Mouse (Mus musculus) thymus, postnatal 25 days (tissue): ENCODE measurements around the gene Slc22a3.
A peak's percentile ranks its signal among the peaks of the same experiment; 100 is the strongest.

ENCODE experiments used
- DNase-seq: peaks from one replicate; pipeline ENCODE4 v3.0.0; 2022

Slc22a3 gene

GRCm38 (mm10) chr17:12507654-12508204, at the start of gene Slc22a3:
TSS of gene Slc22a3 (minus strand) at chr17:12507704.
- DNase-seq, result no peak

DNA sequence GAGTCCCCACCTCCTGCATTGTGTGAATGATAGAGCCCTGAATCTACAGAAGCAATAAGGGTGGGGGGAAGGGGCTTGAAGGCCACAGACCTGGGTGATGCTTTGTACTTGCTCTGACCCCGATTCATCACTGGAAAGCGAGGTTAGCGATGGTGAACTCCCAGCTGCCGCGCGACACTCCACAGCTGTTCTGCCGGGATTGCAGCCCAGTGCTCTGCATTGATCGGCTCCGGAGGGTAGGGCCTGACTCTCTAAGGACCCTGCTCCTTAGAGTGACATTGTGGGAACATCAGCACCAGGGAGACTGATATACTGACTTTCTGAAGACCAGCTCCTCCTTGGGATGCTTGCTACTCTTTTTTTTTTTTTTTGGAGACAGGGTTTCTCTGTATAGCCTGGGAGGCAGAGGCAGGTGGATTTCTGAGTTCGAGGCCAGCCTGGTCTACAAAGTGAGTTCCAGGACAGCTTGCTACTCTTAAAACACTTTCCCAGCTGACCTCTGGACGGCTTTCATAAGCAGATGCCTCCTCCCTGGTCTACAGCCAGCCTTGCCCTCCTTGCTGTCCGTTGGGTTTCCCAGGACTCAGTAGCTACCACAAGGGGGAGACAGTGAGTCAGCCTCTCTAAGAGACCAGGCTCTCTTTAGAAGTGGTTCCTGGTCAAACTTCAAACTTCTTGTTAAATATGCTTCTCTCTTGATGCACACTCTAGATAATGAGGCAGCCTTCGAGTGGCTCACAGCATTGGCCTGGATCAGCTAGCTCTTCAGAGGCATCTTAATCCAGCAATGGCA, 27.0 kb upstream of the Slc22a3 start:
- peak; percentile 69 for DNase-seq

DNA sequence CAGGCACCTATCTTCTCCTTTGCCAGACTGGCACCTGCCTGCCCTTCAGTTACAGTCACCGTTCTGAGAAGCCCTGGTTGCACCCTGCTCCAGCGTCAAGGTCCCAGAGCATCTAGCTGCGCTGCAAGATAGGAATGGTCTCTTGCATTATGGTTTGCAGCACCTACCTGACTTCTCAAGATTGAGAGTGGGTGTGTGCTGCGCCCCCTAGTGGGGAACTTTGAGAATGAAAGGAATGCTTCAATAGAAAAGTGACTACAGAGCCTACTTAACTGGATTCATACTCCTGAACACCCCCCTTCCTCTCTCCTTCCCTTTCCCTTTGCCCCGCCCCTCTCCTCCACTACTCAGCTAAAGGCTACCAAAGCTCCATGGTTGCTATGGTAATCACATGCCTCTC, 24.6 kb upstream of the Slc22a3 start:
- peak; percentile 70 for DNase-seq

GRCm38 (mm10) chr17:12530081-12530480, 22.6 kb upstream of the Slc22a3 start:
- DNase-seq, result no peak

DNA sequence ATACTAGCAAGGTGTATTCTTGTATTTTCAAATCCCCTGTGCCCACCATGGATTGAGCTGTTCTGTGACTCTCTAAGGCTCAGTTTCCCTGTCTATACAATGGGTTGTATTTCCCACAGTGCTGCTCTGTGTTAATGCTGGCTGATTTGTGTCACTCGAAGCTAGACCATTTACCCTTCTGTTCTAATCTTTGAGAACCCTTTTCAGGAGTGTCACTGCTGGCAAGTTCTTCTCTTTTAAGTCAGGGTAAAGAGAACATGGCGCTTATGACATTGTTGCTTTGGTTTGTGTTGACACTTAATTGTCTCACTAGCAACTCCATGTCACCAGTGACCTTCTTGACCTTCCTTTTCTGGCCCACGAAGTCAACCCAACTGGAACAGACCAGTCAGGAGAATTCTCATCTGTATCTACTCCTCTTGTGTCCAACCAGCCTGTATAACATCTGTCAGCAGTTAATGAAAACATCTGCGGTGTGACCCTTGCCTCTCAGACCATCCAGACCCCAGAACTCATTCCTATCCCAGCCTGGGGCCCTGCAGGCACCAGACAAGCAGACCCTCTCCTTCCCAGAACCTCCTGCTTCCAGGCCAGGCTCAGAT, 22.0 kb upstream of the Slc22a3 start:
- DNase-seq, result no peak

- DNase-seq, result no peak
Observed at GRCm38 (mm10) chr17:12519089-12519488, 11.6 kb upstream of the Slc22a3 start.

- DNase-seq, result no peak
Observed at GRCm38 (mm10) chr17:12518194-12518593, 10.7 kb upstream of the Slc22a3 start.

- no peak for DNase-seq
Observed at GRCm38 (mm10) chr17:12513997-12514396, 6.5 kb upstream of the Slc22a3 start.

DNA sequence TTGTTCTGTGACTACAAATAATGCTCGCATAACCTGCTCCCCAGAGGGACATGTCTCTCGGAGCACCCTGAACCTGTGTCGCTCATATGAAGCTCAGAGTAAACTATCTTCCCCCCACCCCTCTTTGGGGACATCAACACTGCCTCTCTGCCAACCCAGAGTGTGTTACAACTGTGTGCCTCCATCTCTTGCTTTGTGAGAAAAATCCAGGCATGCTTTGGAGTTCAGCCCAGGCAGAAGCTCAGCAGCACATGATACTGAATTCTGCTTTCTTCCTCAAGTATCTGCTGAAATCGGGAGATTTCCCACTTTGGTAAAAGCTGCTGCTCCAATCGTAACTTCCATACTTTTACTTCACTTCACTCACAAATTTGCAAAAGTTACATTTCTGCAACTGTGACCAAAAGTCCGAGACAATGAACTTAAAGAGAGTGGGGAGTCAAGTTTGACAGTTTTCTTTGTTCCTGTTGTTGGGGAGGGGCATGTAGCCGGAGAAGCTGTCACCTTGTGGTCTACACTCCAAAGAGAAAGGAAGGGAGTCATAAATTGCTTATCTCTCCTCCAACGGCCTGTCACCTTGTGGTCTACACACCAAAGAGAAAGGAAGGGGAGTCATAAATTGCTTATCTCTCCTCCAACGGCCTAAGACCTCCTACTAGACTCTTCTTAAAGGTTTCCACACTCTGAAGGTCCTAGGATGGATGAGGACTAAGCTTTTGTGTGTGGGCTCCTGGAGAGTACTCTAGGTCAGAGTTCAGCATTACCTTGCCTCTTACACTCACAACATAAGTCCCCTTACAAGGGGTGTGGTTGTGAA, 5.8 kb upstream of the Slc22a3 start:
- DNase-seq, result no peak

DNA sequence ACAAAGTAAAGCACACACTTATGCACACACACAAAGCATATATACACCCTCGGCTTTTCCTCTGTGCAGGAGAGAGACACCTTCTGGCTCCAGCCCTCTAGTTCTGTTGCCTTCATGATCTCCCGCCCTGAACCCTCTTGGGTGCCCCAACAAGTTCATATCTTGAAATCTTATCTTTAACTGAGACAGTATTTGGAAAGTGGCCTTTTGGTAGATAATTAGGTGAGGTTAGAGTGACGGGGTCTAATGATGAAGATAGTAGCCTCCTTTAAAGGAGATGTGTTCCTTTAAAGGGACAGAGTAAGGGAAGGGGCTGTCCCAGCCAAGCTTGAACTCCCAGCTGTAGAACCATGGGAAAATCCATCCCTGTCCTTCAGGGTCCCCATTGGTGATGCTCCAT, 3.7 kb upstream of the Slc22a3 start:
- no peak for DNase-seq

DNA sequence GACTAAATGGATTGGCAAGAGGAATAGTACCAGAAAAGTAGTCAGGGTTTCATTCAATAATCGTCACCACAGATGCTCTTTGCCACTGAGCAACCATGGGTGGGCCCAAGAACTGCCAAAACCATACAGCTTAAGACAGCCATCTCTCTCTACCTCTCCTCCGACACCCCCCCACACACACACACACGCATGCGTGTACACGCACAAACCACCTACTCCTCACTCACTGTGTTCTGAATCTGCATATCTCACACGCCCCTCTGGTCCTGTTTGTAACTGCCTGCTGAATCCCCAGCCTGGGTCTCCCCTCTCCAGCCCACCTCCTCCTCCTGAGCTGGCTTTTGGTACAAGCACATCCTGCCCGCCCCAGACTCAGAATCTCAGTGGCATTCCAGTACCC, 872 bp upstream of the Slc22a3 start:
- no peak for DNase-seq

GRCm38 (mm10) chr17:12506903-12507563, 471 bp downstream of the Slc22a3 start:
- peak; percentile 25 for DNase-seq

GRCm38 (mm10) chr17:12505708-12506107, 1.8 kb downstream of the Slc22a3 start:
- DNase-seq, result no peak

DNA sequence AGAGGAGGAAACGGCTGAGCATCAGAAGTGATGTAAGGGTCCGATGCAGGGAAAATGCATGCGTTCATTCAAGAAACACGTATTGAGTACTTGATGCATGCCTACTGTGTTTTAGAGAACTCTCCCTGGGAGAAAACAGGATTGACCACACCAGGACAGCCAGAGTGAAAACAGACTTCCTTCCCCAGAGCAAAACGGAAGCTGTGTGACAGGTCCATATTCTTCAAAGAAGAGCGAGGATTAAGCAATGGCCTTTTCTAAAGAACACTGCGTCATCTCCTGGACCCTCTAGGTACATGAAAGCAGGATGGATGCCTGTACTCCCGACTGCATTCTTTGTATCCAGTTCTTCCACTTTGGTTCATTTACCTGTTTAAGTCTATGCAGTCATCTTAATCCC, 8.1 kb downstream of the Slc22a3 start:
- DNase-seq, result no peak

DNA sequence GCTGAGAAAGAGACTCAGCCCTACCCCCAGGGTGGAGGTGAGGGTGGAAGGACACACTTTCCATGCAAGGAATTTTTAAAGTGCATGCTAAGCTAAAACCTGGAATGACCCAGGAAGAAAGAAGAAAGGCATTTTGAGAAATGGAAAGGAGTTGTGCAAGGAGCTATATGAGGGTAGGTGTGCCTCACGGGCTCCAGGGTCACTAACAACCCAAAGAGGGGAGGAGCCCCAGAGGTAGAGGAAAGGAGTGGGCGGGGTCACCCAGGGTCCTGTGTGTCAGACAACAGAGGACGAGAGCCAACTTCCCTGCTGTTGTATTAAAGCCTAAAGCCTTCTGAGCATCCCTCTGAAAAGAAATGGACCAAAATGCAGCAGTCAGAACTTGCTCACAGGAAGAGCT, 11.9 kb downstream of the Slc22a3 start:
- peak; percentile 9 for DNase-seq

DNA sequence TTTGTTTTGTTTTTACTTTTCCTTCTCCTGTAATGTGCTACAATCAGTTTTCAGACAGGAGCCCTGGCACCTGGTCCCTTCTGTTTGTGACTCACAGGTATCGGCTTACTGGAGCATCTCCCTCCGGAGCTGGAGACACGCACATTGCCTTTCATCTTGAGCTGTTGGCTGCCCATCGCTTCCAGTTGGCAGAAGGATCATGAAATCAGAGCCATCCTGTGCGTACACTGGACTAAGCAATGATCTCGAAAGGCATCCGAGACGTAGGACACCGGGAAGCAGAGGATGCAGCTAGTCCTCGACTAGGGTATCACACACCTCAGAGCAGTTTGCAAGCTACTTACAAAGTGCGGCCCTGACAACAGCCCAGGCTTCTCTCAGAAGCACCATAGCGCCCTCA, 15.9 kb downstream of the Slc22a3 start:
- DNase-seq, result no peak

GRCm38 (mm10) chr17:12489888-12490287, 17.6 kb downstream of the Slc22a3 start:
- no peak for DNase-seq

- no peak for DNase-seq
Observed at GRCm38 (mm10) chr17:12485657-12486056, 21.8 kb downstream of the Slc22a3 start.

- DNase-seq, result no peak
Observed at GRCm38 (mm10) chr17:12479416-12479815, 28.1 kb downstream of the Slc22a3 start.

DNA sequence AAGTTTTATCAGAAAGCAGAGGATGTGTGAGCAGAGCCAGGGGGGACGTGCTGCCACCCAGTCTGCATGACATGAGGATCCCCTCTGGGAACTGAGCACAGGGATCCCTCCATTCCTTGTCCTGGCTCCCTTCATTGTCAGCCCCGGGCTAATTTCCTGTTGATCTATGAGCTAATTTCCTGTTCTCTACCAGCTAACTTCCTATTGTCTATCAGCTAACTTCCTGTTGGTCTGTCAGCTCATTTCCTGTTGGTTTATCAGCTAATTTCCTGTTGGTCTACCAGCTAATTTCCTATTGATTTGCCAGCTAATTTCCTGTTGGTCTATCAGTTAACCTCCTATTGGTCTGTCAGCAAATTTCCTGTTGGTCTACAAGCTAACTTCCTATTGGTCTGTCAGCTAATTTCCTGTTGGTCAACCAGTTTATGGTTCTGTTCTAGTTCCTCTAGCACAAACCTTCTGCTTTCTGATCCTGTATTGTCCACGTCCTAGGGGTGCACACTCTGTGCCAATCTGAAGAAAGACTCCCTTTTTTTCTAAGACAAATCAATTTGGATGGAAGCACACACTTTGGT, 32.9 kb downstream of the Slc22a3 start:
- DNase-seq, result no peak

GRCm38 (mm10) chr17:12472547-12472946, 35.0 kb downstream of the Slc22a3 start:
- no peak for DNase-seq

GRCm38 (mm10) chr17:12468745-12469144, 38.8 kb downstream of the Slc22a3 start:
- no peak for DNase-seq

DNA sequence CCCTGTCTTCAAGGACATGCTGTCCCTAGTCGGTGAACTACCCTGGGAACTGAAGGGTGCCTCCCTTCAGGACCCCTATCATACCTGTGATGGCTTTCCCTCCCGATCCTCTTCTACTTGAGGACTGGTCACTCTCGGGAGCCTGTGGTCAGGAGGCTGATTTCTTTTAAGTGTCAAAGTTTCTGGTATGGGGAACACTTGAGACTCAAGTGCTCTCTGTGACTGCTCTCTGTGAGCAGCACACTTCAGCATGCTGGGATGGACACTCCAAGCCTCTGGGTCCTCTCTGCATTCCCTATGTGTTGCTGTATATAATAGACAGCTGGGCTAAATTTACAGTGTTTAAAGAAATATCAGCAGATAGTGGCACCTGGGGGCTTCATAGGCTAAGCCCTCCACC, 39.9 kb downstream of the Slc22a3 start:
- DNase-seq, result no peak
